Mouse (Mus musculus) midbrain, postnatal 0 days (tissue): Measurements from ENCODE around the gene Slc35b2. TPM values are rescaled to one million over a fixed set of nuclear protein-coding genes. Genes with fewer than 3 reads are reported as not detected.

Experiments
- ATAC-seq: fragments of 200-750 bp; cut with Nextera tagmentation; 2 replicates; pipeline ENCODE4 v1.8.0; 2017; ENCODE audit warnings: moderate number of reproducible peaks, mild to moderate bottlenecking, moderate TSS enrichment, moderate library complexity; ENCODE audit not compliant: low FRiP score
- DNase-seq: peaks from one replicate; pipeline ENCODE4 v3.0.0-alpha.2; 2015; ENCODE audit warnings: low spot score
- H3K27ac ChIP-seq: fragments of 300-500 bp; sonication (generic); 2 replicates; pipeline ENCODE4 v1.5.1; 2014; ENCODE audit warnings: low read depth, mild to moderate bottlenecking, low read length, mixed read lengths
- H3K27me3 ChIP-seq: fragments of 300-500 bp; sonication (generic); 2 replicates; pipeline ENCODE4 v1.6.1; 2014; ENCODE audit warnings: low read length, control low read depth, mixed read lengths; ENCODE audit not compliant: insufficient read depth
- H3K36me3 ChIP-seq: fragments of 300-500 bp; sonication (generic); 2 replicates; pipeline ENCODE4 v1.6.1; 2014; ENCODE audit warnings: low read length, control low read depth, mixed read lengths; ENCODE audit not compliant: insufficient read depth
- H3K4me1 ChIP-seq: fragments of 300-500 bp; sonication (generic); 2 replicates; pipeline ENCODE4 v1.6.1; 2014; ENCODE audit warnings: mild to moderate bottlenecking, control low read depth, antibody characterized with exemption, low read length, mixed read lengths; ENCODE audit not compliant: insufficient read depth
- H3K4me2 ChIP-seq: fragments of 300-500 bp; sonication (generic); 2 replicates; pipeline ENCODE4 v1.6.1; 2014; ENCODE audit warnings: low read depth, mild to moderate bottlenecking, low read length, mixed read lengths; ENCODE audit not compliant: poor library complexity, severe bottlenecking
- H3K4me3 ChIP-seq: fragments of 300-500 bp; sonication (generic); 2 replicates; pipeline ENCODE4 v1.5.1; 2014; ENCODE audit warnings: low read depth, mild to moderate bottlenecking, low read length, moderate library complexity
- H3K9ac ChIP-seq: fragments of 300-500 bp; sonication (generic); replicated peaks from 2 replicates; pipeline ENCODE4 v1.6.1; 2014; ENCODE audit warnings: mild to moderate bottlenecking, low read length, moderate library complexity, mixed read lengths; ENCODE audit not compliant: poor library complexity, severe bottlenecking
- H3K9me3 ChIP-seq: fragments of 300-500 bp; sonication (generic); 2 replicates; pipeline ENCODE4 v1.6.1; 2016; ENCODE audit warnings: low read length, control low read depth
- CTCF ChIP-seq: IDR thresholded peaks from 2 replicates; pipeline ENCODE4 v1.5.1; 2016; ENCODE audit warnings: antibody characterized with exemption, mild to moderate bottlenecking
- WGBS: fragments of 180-500 bp; shearing (Covaris S2); extraction: QIAGEN DNeasy Blood & Tissue Kit; methylation state at CpG from one replicate; pipeline ENCODE4 v1.1.7; 2014; 5-methylcytosine and 5-hydroxymethylcytosine counted together
- polyA plus RNA-seq: library from polyadenylated mRNA; unstranded; fragments of >200 nt; fragmentation: Nextera tagmentation; extraction: Ambion mirVana; gene quantifications from 2 replicates; pipeline ENCODE4 v1.2.1, GENCODE M21; 2015
- total RNA-seq: library from RNA; depleted of rRNA; stranded (reverse); fragments of >200 nt; gene quantifications from 2 replicates; pipeline ENCODE4 v1.2.3, GENCODE M21; 2014

Gene Slc35b2
- total and polyA plus RNA-seq, 2 experiments from 2014 or later = 71.8 to 113 TPM

DNA sequence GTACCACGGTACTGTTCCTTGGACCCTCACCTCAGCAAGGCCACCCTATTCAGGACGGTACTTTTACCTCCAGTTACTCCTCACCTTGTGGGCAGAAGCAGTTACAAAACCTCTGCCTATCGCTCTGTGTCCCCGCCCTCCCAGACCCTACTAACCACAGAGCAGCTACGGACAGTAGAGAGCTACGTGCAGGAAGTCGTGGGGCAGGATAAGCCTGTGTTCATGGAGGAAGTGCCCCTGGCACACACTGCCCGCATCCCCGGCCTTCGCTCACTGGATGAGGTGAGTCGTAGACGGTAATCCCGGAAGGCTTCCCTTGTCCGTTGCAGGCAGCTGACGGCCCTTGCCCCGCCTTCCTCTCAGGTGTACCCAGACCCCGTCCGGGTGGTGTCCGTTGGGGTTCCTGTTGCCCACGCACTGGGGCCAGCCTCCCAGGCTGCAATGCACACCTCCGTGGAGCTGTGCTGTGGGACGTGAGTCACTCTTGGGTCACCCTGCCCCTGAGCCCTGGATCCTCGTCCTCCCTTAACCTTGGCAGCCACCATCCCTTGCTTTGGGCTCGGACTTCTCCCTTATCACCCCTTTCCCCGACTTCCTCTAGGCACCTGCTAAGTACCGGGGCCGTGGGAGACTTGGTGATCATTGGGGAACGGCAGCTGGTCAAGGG lies 46.0 kb upstream of the Slc35b2 start:
- Histone ChIP-seq H3K27me3 (no peaks in the 10 kb centered on the region), H3K4me3 (no peak overlapping the region), H3K9ac (no peak overlapping the region), H3K4me1 (no peaks in the 10 kb centered on the region), H3K27ac (no peak overlapping the region), H3K36me3 (peaks cover 20% of the 10 kb centered on the region), H3K4me2 (no peak overlapping the region), H3K9me3 (no peaks in the 10 kb centered on the region)
- 91% methylated on average over 27 of the region's 28 CpGs for WGBS
- ATAC-seq (no peak), DNase-seq (no peak)
- TF ChIP-seq CTCF = no peak

DNA sequence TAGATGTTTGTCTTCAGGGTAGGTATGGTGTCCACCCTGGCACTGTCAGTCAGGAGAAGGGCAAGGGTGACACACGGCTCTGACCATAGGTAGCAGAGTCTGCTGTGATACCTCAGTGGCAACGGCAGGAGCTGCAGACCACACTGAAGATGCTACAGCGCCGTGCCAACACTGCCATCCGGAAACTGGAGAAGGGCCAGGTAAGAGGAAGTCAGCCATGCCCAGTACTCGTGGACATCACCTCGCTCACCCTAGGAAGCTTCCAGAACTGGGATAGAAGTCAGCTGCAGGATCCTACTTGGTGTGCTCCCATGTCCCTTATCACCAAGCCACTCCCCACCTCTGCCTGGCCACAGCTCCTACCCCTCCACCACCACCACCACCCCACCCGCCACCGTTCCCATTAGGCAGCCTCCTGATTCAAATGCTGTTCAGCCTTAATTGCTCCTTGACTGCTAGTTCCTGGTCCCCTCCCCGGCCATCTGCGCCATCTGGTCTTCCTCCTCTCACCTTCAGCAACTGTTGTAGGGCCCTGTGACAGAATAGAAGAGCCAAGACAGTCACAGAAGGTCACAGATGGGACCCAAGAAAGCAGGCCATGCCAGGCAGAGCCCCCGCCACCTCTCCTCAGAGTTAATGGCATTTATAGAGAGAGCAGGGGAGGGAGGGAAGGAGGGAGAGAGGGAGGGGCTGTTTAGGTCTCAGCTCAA lies 44.8 kb upstream of the Slc35b2 start:
- DNase-seq (peak; percentile 79), ATAC-seq (no peak; the same call in 1 of the 2 replicates)
- Histone ChIP-seq H3K27ac (no peak overlapping the region), H3K36me3 (peaks cover 20% of the 10 kb centered on the region), H3K4me2 (no peak overlapping the region), H3K4me3 (no peak overlapping the region), H3K9me3 (no peaks in the 10 kb centered on the region), H3K4me1 (peaks cover 5% of the 10 kb centered on the region; the same call in 1 of the 2 replicates), H3K9ac (no peak overlapping the region), H3K27me3 (no peaks in the 10 kb centered on the region)
- 87% methylated on average over 12 of the region's 12 CpGs for WGBS
- no peak for TF ChIP-seq CTCF

DNA sequence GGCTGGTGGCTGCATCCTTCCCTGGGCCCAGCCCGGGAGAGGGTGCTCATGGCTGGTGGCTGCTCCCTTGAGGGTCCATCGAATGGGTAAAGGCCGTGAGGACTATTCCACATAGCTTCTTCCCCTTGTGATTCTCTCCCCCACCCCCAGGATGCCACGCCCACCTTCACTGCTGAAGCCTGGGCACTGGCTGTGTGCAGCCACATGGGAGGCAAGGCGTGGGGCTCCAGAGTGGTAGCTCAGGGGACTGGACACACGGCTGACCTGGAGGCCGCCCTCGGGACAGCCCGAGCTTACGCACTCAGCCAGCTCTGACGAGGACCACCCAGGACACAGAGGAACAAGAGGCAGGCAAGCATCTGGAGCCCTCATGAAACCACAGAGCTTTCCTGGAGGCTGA lies 43.5 kb upstream of the Slc35b2 start:
- Histone ChIP-seq H3K4me2 (no peak overlapping the region), H3K27ac (no peak overlapping the region), H3K9me3 (no peaks in the 10 kb centered on the region), H3K9ac (no peak overlapping the region), H3K4me1 (peaks cover 5% of the 10 kb centered on the region; the same call in 1 of the 2 replicates), H3K27me3 (peaks cover 8% of the 10 kb centered on the region; the same call in 1 of the 2 replicates), H3K4me3 (no peak overlapping the region), H3K36me3 (peaks cover 20% of the 10 kb centered on the region)
- DNase-seq (no peak), ATAC-seq (no peak)
- 82% methylated on average over 11 of the region's 11 CpGs for WGBS
- TF ChIP-seq CTCF = no peak

DNA sequence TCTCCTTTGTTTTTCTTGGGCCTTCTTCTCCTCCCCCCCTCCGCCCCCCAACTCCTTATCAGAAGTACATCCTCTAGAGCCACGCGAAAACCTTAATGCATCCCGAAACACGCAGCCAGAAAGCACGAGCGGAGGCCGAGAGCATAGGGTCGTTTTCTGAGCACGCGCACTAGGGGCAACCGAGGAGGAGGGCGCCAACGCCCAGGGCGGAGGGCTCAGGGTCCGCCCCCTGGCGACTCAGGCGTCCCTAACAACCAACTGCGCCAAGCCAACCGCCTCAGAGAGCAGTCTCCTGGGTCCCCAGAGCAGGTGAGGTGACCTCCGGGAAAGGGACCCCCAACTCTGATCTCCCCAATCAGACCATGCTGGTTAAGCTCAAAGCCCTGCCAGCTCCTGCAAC lies 40.4 kb upstream of the Slc35b2 start, which contains the start of gene Tcte1:
Gene Tcte1 (plus strand): TSS at position 172 of the 400 bp plus-strand sequence.
- Histone ChIP-seq H3K9me3 (no peaks in the 10 kb centered on the region), H3K4me3 (peak within 1 kb of the TSS; percentile 36), H3K4me2 (peak within 1 kb of the TSS; percentile 69), H3K36me3 (peaks cover 10% of the 10 kb centered on the region), H3K4me1 (peaks cover 5% of the 10 kb centered on the region; the same call in 1 of the 2 replicates), H3K27me3 (peaks cover 8% of the 10 kb centered on the region; the same call in 1 of the 2 replicates), H3K27ac (peak within 1 kb of the TSS; percentile 32; the same call in 1 of the 2 replicates), H3K9ac (peak within 1 kb of the TSS; percentile 57)
- peak; percentile 74 for DNase-seq
- WGBS = under 1% methylated on average over 20 of the region's 21 CpGs
- TF ChIP-seq CTCF = no peak; the same call in 1 of the 2 replicates
- ATAC-seq = peak; percentile 42; the same call in 1 of the 2 replicates

DNA sequence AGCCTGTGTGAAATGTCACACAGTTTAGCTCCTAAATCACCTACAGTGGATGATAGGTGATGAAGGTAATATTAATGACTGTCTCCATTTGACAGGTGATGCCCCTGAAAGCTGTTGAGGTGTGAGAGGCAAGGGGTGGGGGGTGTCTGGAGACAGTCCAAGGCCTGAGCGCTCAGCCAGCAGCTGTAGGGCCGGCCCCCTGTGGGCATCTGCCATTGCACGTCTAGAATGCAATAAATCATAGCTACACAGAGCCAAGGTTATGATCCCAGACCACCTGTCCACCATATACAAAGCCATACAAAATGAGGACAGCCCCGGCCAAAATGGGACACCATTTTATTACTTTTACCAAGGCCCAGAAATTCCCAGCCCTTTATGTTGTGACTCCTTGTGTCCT lies 38.7 kb upstream of the Slc35b2 start:
- Histone ChIP-seq H3K27ac (no peak overlapping the region), H3K9ac (no peak overlapping the region), H3K27me3 (peaks cover 8% of the 10 kb centered on the region; the same call in 1 of the 2 replicates), H3K9me3 (no peaks in the 10 kb centered on the region), H3K4me1 (peaks cover 5% of the 10 kb centered on the region; the same call in 1 of the 2 replicates), H3K36me3 (no peaks in the 10 kb centered on the region), H3K4me3 (no peak overlapping the region), H3K4me2 (no peak overlapping the region)
- 69% methylated on average over 4 of the region's 4 CpGs for WGBS
- TF ChIP-seq CTCF = no peak
- DNase-seq (peak; percentile 59), ATAC-seq (no peak)

DNA sequence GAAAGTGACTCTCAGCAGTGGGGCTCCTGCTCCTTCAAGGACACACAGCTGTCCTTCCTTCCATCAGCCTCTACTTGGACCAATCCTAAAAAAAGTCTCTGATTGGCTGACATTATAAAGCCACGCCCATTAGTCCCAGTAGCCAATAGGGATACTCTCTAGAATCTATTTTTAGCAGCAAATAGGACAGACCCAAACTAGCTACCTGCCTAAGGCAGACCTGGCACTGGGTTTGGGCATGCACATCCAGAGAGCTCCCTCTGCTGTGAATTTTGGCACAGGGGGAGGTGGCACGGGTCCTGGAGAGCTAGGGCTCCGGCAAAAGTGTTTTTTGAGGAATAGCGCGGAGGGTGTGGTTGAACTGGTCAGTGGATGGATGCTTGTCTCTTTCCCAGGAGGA lies 37.1 kb upstream of the Slc35b2 start:
- H3K27me3 ChIP-seq = peaks cover 8% of the 10 kb centered on the region; the same call in 1 of the 2 replicates
- H3K36me3 ChIP-seq = no peaks in the 10 kb centered on the region
- DNase-seq (peak; percentile 76), ATAC-seq (0 out of 2 replicates have a peak, but pooled peaks have one; percentile 18)
- peaks cover 5% of the 10 kb centered on the region; the same call in 1 of the 2 replicates for H3K4me1 ChIP-seq
- H3K9me3 ChIP-seq = no peaks in the 10 kb centered on the region
- 0 out of 2 replicates have a peak, but pooled peaks have one; percentile 12 for TF ChIP-seq CTCF
- no peak overlapping the region for H3K27ac ChIP-seq
- no peak overlapping the region for H3K9ac ChIP-seq
- no peak overlapping the region for H3K4me3 ChIP-seq
- H3K4me2 ChIP-seq = no peak overlapping the region
- WGBS = 17% methylated on average over 5 of the region's 5 CpGs
